Mouse (Mus musculus): ENCODE measurements around the gene Ddi2. TPM values are rescaled to one million over a fixed set of nuclear protein-coding genes. Genes with fewer than 3 reads are reported as not detected.

Ddi2 gene
- polyA plus RNA-seq, 1 experiment from 2014 or later, result 25.7 TPM

- H3K36me3 ChIP-seq (ENCODE audit: control insufficient read depth, insufficient read depth, low read length), result peaks cover 17% of the 10 kb centered on the region
- ATAC-seq (ENCODE audit: insufficient read depth, low FRiP score, low TSS enrichment), result no peak
Observed at GRCm38 (mm10) chr4:141688505-141688904, 34.7 kb downstream of the Ddi2 start.

GRCm38 (mm10) chr4:141686525-141686924, 36.7 kb downstream of the Ddi2 start:
- ATAC-seq (ENCODE audit: insufficient read depth, low FRiP score, low TSS enrichment) (no peak), DNase-seq (ENCODE audit: low spot score) (no peak)
- H3K9me3 ChIP-seq (ENCODE audit: control insufficient read depth, low read length), result no peaks in the 10 kb centered on the region
- no peak overlapping the region for H3K4me2 ChIP-seq (ENCODE audit: low read depth)
- H3K36me3 ChIP-seq (ENCODE audit: control insufficient read depth, insufficient read depth, low read length), result peaks cover 14% of the 10 kb centered on the region; the same call in 1 of the 2 replicates
- 89% methylated on average over 8 of the region's 8 CpGs for WGBS
- H3K4me3 ChIP-seq (ENCODE audit: low read depth, low read length), result no peak overlapping the region
- no peaks in the 10 kb centered on the region for H3K27me3 ChIP-seq (ENCODE audit: control insufficient read depth, insufficient read depth, low read length)
- H3K9ac ChIP-seq (ENCODE audit: low read length), result no peak overlapping the region
- H3K27ac ChIP-seq (ENCODE audit: low read depth, low read length), result no peak overlapping the region
- no peaks in the 10 kb centered on the region for H3K4me1 ChIP-seq (ENCODE audit: control insufficient read depth, insufficient read depth, low read length)

More at GRCm38 (mm10) chr4:141688505-141688904, 34.7 kb downstream of the Ddi2 start:
- no peaks in the 10 kb centered on the region for H3K9me3 ChIP-seq (ENCODE audit: control insufficient read depth, low read length)
- 94% methylated on average over 8 of the region's 8 CpGs for WGBS
- no peak overlapping the region for H3K4me2 ChIP-seq (ENCODE audit: low read depth)
- H3K4me3 ChIP-seq (ENCODE audit: low read depth, low read length), result no peak overlapping the region
- DNase-seq (ENCODE audit: low spot score), result no peak
- H3K9ac ChIP-seq (ENCODE audit: low read length), result no peak overlapping the region
- H3K27ac ChIP-seq (ENCODE audit: low read depth, low read length), result no peak overlapping the region
- H3K27me3 ChIP-seq (ENCODE audit: control insufficient read depth, insufficient read depth, low read length), result no peaks in the 10 kb centered on the region
- H3K4me1 ChIP-seq (ENCODE audit: control insufficient read depth, insufficient read depth, low read length), result no peaks in the 10 kb centered on the region

- H3K9me3 ChIP-seq (ENCODE audit: control insufficient read depth, low read length), result no peaks in the 10 kb centered on the region
- no peaks in the 10 kb centered on the region for H3K4me1 ChIP-seq (ENCODE audit: control insufficient read depth, insufficient read depth, low read length)
- no peak overlapping the region for H3K27ac ChIP-seq (ENCODE audit: low read depth, low read length)
- no peak overlapping the region for H3K4me3 ChIP-seq (ENCODE audit: low read depth, low read length)
- H3K4me2 ChIP-seq (ENCODE audit: low read depth), result no peak overlapping the region
- WGBS, result 95% methylated on average over 3 of the region's 3 CpGs
- H3K9ac ChIP-seq (ENCODE audit: low read length), result no peak overlapping the region
- no peak for ATAC-seq (ENCODE audit: insufficient read depth, low FRiP score, low TSS enrichment)
- DNase-seq (ENCODE audit: low spot score), result no peak
- peaks cover 12% of the 10 kb centered on the region; the same call in 1 of the 2 replicates for H3K36me3 ChIP-seq (ENCODE audit: control insufficient read depth, insufficient read depth, low read length)
- no peaks in the 10 kb centered on the region for H3K27me3 ChIP-seq (ENCODE audit: control insufficient read depth, insufficient read depth, low read length)
Observed at GRCm38 (mm10) chr4:141686093-141686492, 37.1 kb downstream of the Ddi2 start.

GRCm38 (mm10) chr4:141685499-141685898, 37.7 kb downstream of the Ddi2 start, which contains the start of gene Rsc1a1:
Rsc1a1 (minus strand) TSS chr4:141685599.
- Histone ChIP-seq H3K27me3 (ENCODE audit: control insufficient read depth, insufficient read depth, low read length) (no peaks in the 10 kb centered on the region), H3K36me3 (ENCODE audit: control insufficient read depth, insufficient read depth, low read length) (peaks cover 12% of the 10 kb centered on the region; the same call in 1 of the 2 replicates)
- no peak for ATAC-seq (ENCODE audit: insufficient read depth, low FRiP score, low TSS enrichment)

GRCm38 (mm10) chr4:141682706-141683230, 40.5 kb downstream of the Ddi2 start:
- Histone ChIP-seq H3K27me3 (ENCODE audit: control insufficient read depth, insufficient read depth, low read length) (no peaks in the 10 kb centered on the region), H3K27ac (ENCODE audit: low read depth, low read length) (no peak overlapping the region), H3K4me1 (ENCODE audit: control insufficient read depth, insufficient read depth, low read length) (no peaks in the 10 kb centered on the region), H3K36me3 (ENCODE audit: control insufficient read depth, insufficient read depth, low read length) (peaks cover 12% of the 10 kb centered on the region; the same call in 1 of the 2 replicates), H3K4me2 (ENCODE audit: low read depth) (no peak overlapping the region), H3K4me3 (ENCODE audit: low read depth, low read length) (no peak overlapping the region), H3K9me3 (ENCODE audit: control insufficient read depth, low read length) (no peaks in the 10 kb centered on the region), H3K9ac (ENCODE audit: low read length) (no peak overlapping the region)
- 73% methylated on average over 12 of the region's 12 CpGs for WGBS
- DNase-seq (ENCODE audit: low spot score), result no peak
- ATAC-seq (ENCODE audit: insufficient read depth, low FRiP score, low TSS enrichment), result no peak

More at GRCm38 (mm10) chr4:141685499-141685898, 37.7 kb downstream of the Ddi2 start, which contains the start of gene Rsc1a1:
- H3K4me2 ChIP-seq (ENCODE audit: low read depth), result no peak within 1 kb of the TSS
- no peak within 1 kb of the TSS for H3K4me3 ChIP-seq (ENCODE audit: low read depth, low read length)
- no peaks in the 10 kb centered on the region for H3K4me1 ChIP-seq (ENCODE audit: control insufficient read depth, insufficient read depth, low read length)
- no peak for DNase-seq (ENCODE audit: low spot score)
- H3K9me3 ChIP-seq (ENCODE audit: control insufficient read depth, low read length), result no peaks in the 10 kb centered on the region
- WGBS, result 95% methylated on average over 6 of the region's 6 CpGs
- no peak within 1 kb of the TSS for H3K27ac ChIP-seq (ENCODE audit: low read depth, low read length)
- H3K9ac ChIP-seq (ENCODE audit: low read length), result no peak within 1 kb of the TSS

- no peak overlapping the region for H3K9ac ChIP-seq (ENCODE audit: low read length)
- H3K4me3 ChIP-seq (ENCODE audit: low read depth, low read length), result no peak overlapping the region
- H3K4me1 ChIP-seq (ENCODE audit: control insufficient read depth, insufficient read depth, low read length), result no peaks in the 10 kb centered on the region
- no peak overlapping the region for H3K4me2 ChIP-seq (ENCODE audit: low read depth)
- peaks cover 12% of the 10 kb centered on the region; the same call in 1 of the 2 replicates for H3K36me3 ChIP-seq (ENCODE audit: control insufficient read depth, insufficient read depth, low read length)
- H3K27me3 ChIP-seq (ENCODE audit: control insufficient read depth, insufficient read depth, low read length), result no peaks in the 10 kb centered on the region
- 68% methylated on average over 7 of the region's 7 CpGs for WGBS
- no peaks in the 10 kb centered on the region for H3K9me3 ChIP-seq (ENCODE audit: control insufficient read depth, low read length)
- DNase-seq (ENCODE audit: low spot score) (no peak), ATAC-seq (ENCODE audit: insufficient read depth, low FRiP score, low TSS enrichment) (no peak)
- no peak overlapping the region for H3K27ac ChIP-seq (ENCODE audit: low read depth, low read length)
Observed at GRCm38 (mm10) chr4:141681767-141682166, 41.5 kb downstream of the Ddi2 start.

- Histone ChIP-seq H3K9me3 (ENCODE audit: control insufficient read depth, low read length) (no peaks in the 10 kb centered on the region), H3K36me3 (ENCODE audit: control insufficient read depth, insufficient read depth, low read length) (peaks cover 10% of the 10 kb centered on the region; the same call in 1 of the 2 replicates), H3K9ac (ENCODE audit: low read length) (no peak overlapping the region), H3K4me1 (ENCODE audit: control insufficient read depth, insufficient read depth, low read length) (no peaks in the 10 kb centered on the region), H3K27ac (ENCODE audit: low read depth, low read length) (no peak overlapping the region), H3K4me2 (ENCODE audit: low read depth) (no peak overlapping the region), H3K27me3 (ENCODE audit: control insufficient read depth, insufficient read depth, low read length) (no peaks in the 10 kb centered on the region), H3K4me3 (ENCODE audit: low read depth, low read length) (no peak overlapping the region)
- DNase-seq (ENCODE audit: low spot score), result no peak
- 71% methylated on average over 12 of the region's 12 CpGs for WGBS
- ATAC-seq (ENCODE audit: insufficient read depth, low FRiP score, low TSS enrichment), result no peak
Observed at GRCm38 (mm10) chr4:141680892-141681291, 42.3 kb downstream of the Ddi2 start.

GRCm38 (mm10) chr4:141679016-141679415, 44.2 kb downstream of the Ddi2 start:
- Histone ChIP-seq H3K4me3 (ENCODE audit: low read depth, low read length) (no peak overlapping the region), H3K36me3 (ENCODE audit: control insufficient read depth, insufficient read depth, low read length) (peaks cover 2% of the 10 kb centered on the region; the same call in 1 of the 2 replicates), H3K27ac (ENCODE audit: low read depth, low read length) (no peak overlapping the region), H3K4me2 (ENCODE audit: low read depth) (no peak overlapping the region), H3K4me1 (ENCODE audit: control insufficient read depth, insufficient read depth, low read length) (no peaks in the 10 kb centered on the region), H3K27me3 (ENCODE audit: control insufficient read depth, insufficient read depth, low read length) (no peaks in the 10 kb centered on the region), H3K9me3 (ENCODE audit: control insufficient read depth, low read length) (no peaks in the 10 kb centered on the region), H3K9ac (ENCODE audit: low read length) (no peak overlapping the region)
- ATAC-seq (ENCODE audit: insufficient read depth, low FRiP score, low TSS enrichment), result no peak
- WGBS, result 93% methylated on average over 2 of the region's 2 CpGs
- DNase-seq (ENCODE audit: low spot score), result no peak

GRCm38 (mm10) chr4:141676462-141676979, 46.7 kb downstream of the Ddi2 start:
- H3K4me2 ChIP-seq (ENCODE audit: low read depth), result no peak overlapping the region
- H3K4me1 ChIP-seq (ENCODE audit: control insufficient read depth, insufficient read depth, low read length), result no peaks in the 10 kb centered on the region
- H3K9ac ChIP-seq (ENCODE audit: low read length), result no peak overlapping the region
- H3K36me3 ChIP-seq (ENCODE audit: control insufficient read depth, insufficient read depth, low read length), result no peaks in the 10 kb centered on the region
- no peak overlapping the region for H3K4me3 ChIP-seq (ENCODE audit: low read depth, low read length)
- no peak overlapping the region for H3K27ac ChIP-seq (ENCODE audit: low read depth, low read length)
- ATAC-seq (ENCODE audit: insufficient read depth, low FRiP score, low TSS enrichment) (no peak), DNase-seq (ENCODE audit: low spot score) (no peak)
- 86% methylated on average over 5 of the region's 5 CpGs for WGBS
- H3K27me3 ChIP-seq (ENCODE audit: control insufficient read depth, insufficient read depth, low read length), result no peaks in the 10 kb centered on the region
- H3K9me3 ChIP-seq (ENCODE audit: control insufficient read depth, low read length), result no peaks in the 10 kb centered on the region

Data from neural tube, embryonic 11.5 days (tissue).